Mouse (Mus musculus): ENCODE results near the gene Filip1. TPM values are rescaled to one million over a fixed set of nuclear protein-coding genes. Genes with fewer than 3 reads are reported as not detected.

Filip1 gene
- total RNA-seq, 4 experiments from 2014 or later, result 16.2 to 21.0 (median 19.0) TPM

- no peak for DNase-seq (ENCODE audit: low spot score in 2 of 2)
Measured at GRCm38 (mm10) chr9:79784439-79784838, 228.2 kb downstream of the Filip1 start.

DNA sequence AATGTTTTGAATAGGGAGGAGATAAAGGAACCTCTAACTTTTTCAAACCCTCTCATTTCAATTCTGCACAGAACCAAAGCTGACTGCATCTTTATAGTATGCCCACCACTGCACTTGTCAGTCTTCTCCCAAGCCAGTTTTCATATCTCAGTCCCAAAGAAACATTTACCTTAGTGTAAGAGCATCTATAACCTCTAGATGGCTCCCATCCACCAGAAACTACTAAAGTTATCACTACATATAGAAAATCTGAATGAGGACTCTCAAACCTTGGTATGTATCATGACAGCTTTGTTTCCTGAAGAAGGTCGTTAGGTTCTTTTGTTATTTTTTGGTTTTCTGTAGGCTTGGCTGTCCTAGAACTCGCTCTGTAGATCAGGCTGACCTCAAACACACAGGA is 233.3 kb downstream of the Filip1 start:
- no peak for DNase-seq (ENCODE audit: low spot score in 2 of 2)

DNA sequence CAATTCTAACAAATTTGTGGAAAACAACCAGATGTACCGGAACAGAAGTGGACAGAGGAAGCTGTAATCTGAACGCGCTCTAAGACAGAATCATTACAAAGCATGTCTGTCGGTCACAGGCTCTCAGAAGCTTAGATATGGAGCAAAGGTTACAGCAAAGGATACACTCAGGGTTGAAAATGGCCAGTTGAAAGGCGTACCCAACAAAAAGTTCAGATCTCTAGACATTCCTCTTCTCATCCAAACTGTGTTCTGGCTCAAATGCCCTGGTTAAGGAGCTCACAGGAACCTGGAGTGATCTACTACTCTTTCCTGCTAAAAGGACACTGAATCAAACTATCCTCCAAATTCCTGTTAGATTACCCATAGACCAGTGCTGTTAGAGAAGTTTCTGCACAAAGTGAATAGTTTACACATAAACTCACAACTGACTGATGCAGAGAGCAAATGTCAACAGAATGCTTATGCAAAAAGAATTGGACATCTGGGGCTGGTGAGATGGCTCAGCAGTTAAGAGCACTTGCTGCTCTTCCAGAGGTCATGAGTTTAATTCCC is 245.6 kb downstream of the Filip1 start:
- DNase-seq (ENCODE audit: low spot score in 2 of 2), result no peak

GRCm38 (mm10) chr9:79765329-79765728 is 247.3 kb downstream of the Filip1 start:
- no peak for DNase-seq (ENCODE audit: low spot score in 2 of 2)

Other genes starting within 250 kb of the Filip1 start
- 100 to 1,000 TPM; 254 to 287 (median 270) TPM for gene Tmem30a, start 219.3 kb downstream of the Filip1 start, total RNA-seq (2022)
- gene Senp6, start 54.1 kb upstream of the Filip1 start, total RNA-seq (2022), result 100 to 1,000 TPM in 1 of 4 experiments, 10 to 100 TPM in 3; 86.9 to 110 (median 93.7) TPM
- gene Myo6, start 152.2 kb upstream of the Filip1 start, total RNA-seq (2022), result 10 to 100 TPM; 72.1 to 82.8 (median 74.8) TPM